Mouse (Mus musculus): Measurements from ENCODE around the gene B3galt4. TPM values are rescaled to one million over a fixed set of nuclear protein-coding genes. Genes with fewer than 3 reads are reported as not detected.

Gene B3galt4
- polyA plus RNA-seq, 1 experiment from 2014 or later = 5.6 TPM

DNA sequence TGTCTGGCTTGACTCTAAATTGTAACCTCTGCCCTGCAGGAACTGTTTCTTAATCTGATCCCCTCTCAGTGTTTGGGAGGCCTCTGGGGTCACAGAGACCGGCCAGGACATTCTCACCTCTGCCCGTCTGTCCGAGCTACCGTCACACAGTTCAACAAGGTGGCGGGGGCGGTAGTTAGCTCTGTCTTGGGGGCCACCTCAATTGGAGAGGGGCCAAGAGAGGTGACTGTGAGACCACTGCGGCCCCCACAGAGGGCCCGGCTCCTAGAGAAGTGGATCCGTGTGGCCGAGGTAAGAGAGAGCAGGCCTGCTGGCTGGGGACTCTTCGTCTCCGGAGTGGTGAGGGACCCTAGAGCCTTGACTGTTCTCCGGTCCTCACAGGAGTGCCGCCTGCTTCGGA lies 18.3 kb downstream of the B3galt4 start:
- Histone ChIP-seq H3K27me3 (no peaks in the 10 kb centered on the region), H3K4me1 (peaks cover 21% of the 10 kb centered on the region), H3K27ac (no peak overlapping the region), H3K9me3 (replicated peaks) (no peaks in the 10 kb centered on the region), H3K36me3 (peaks cover 46% of the 10 kb centered on the region), H3K9ac (no peak overlapping the region), H3K4me2 (no peak overlapping the region), H3K4me3 (replicated peaks) (no peak overlapping the region)
- 90% methylated on average over 15 of the region's 15 CpGs for WGBS
- ATAC-seq (replicated peaks; ENCODE audit: low FRiP score) = no peak

DNA sequence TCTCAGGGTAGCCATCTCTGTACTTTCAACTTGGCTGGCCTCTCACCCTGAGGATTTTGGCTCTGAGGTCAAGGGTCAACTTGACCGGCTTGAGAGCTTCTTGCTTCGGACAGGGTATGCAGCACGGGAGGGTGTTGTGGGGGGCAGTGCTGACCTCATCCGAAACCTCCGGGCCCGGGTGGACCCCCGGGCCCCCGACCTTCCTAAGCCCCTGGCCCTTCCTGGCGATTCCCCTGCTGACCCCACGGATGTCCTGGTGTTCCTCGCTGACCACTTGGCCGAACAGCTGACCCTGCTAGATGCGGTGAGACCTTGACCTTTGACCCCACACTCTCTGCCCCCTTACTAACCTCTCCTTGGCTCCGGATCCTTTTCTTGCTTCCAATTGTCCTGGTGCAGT lies 18.8 kb downstream of the B3galt4 start:
- no peak overlapping the region for H3K4me2 ChIP-seq
- 86% methylated on average over 14 of the region's 14 CpGs for WGBS
- no peak overlapping the region for H3K9ac ChIP-seq
- peaks cover 44% of the 10 kb centered on the region for H3K36me3 ChIP-seq
- no peaks in the 10 kb centered on the region for H3K9me3 ChIP-seq (replicated peaks)
- H3K4me1 ChIP-seq = peaks cover 24% of the 10 kb centered on the region
- H3K27me3 ChIP-seq = no peaks in the 10 kb centered on the region
- H3K27ac ChIP-seq = no peak overlapping the region
- ATAC-seq (replicated peaks; ENCODE audit: low FRiP score) = no peak
- no peak overlapping the region for H3K4me3 ChIP-seq (replicated peaks)

DNA sequence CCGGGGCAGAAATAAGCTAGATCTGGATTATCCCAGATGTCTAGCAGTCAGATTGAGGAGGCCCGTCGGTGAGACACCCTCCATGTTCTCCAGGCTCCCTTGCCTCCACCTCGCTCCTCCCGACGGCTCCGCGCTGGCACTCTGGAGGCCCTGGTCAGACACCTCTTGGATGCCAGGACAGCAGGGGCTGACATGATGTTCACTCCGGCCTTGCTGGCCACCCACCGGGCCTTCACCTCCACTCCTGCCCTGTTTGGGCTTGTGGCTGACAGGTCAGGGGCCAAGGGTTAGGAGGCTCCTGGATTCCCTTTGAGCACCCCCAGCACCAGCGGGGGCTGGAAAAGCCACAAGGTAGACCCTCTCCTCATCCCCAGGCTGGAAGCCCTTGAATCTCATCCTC lies 19.3 kb downstream of the B3galt4 start:
- Histone ChIP-seq H3K27me3 (no peaks in the 10 kb centered on the region), H3K9ac (no peak overlapping the region), H3K27ac (no peak overlapping the region), H3K4me2 (no peak overlapping the region), H3K36me3 (peaks cover 41% of the 10 kb centered on the region), H3K4me1 (peaks cover 24% of the 10 kb centered on the region), H3K9me3 (replicated peaks) (no peaks in the 10 kb centered on the region), H3K4me3 (replicated peaks) (no peak overlapping the region)
- 93% methylated on average over 11 of the region's 11 CpGs for WGBS
- no peak for ATAC-seq (replicated peaks; ENCODE audit: low FRiP score)

DNA sequence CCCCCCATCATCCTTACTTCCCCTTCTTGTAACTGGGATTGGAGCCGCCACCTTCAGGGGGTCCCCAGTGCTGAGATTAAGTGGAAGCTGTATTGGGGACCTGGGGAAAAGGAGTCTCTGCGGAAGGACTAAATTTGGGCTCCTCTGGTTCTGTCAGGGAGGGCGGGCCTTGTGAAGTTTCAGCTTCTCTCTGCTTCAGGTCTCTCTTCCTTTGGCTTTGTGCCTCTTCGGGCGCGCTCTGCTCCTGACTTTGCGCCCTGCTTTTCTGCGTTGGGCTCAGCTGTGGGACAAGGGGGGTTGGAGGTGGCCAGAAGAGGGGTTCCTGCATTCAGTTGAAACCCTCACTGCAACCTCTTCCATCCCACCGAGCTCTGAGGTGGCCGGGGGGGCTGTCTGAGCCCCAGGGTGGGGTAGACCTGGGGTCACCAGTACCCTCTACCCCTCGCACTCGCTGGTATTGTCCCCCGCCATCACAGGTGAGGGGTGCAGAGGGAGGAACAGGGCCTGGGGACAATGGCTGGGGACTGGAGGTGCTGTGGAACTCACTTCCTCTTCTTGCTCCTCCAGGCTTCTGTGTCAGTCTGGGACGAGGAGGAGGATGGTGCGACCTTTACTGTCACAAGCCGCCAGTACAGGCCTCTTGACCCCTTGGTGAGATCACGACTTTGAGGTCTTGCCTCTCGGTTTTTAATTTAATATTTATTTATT lies 20.0 kb downstream of the B3galt4 start:
- H3K9ac ChIP-seq = peak overlapping the region; percentile 90
- H3K36me3 ChIP-seq = peaks cover 38% of the 10 kb centered on the region
- 38% methylated on average over 18 of the region's 18 CpGs for WGBS
- no peak for ATAC-seq (replicated peaks; ENCODE audit: low FRiP score)
- H3K27ac ChIP-seq = no peak overlapping the region
- H3K9me3 ChIP-seq (replicated peaks) = no peaks in the 10 kb centered on the region
- H3K4me1 ChIP-seq = peaks cover 24% of the 10 kb centered on the region
- H3K4me2 ChIP-seq = peak overlapping the region; percentile 99
- H3K4me3 ChIP-seq (replicated peaks) = peak overlapping the region; percentile 87
- no peaks in the 10 kb centered on the region for H3K27me3 ChIP-seq

DNA sequence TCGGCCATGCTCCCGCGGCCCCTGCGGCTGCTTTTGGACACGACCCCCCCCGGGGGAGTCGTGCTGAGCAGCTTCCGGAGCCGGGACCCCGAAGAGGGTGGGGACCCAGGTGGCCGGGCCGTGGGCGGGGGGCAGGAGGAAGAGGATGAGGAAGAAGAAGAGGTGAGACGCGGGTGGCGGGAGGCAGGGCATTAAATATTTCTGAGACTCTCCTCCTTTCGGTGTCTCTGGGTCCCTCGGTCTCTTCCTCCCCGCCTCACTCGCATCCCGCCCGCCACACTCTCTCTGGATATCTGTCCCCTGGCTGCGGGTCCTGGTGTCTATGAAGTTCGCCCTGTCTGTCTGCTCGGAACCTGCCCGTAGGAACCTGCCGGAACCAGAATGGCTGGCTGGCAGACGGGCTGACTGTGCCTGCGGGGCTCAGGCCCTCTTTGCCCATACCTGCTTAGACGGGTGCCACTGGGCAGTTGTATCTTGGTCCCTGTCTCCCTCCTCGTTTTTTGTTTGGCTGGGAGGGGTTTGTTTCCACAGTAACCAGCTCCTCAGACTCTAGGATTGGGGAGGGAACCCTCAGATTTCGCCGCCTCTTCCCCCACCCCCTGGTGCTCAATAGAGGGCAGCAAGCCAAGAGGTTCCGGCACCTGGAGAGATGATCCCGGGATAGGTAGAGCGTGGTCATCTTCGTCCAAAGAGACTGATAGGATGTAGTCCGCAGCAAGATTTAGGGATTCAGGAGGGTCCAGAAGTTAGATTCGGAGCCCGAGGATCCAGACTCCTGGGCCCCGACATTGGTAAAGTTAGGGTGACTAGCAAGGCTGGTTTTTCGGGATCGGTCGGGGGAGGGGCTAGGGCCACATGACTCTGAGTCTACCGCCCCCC lies 20.8 kb downstream of the B3galt4 start:
- WGBS = under 1% methylated on average over 45 of the region's 45 CpGs
- peak; percentile 16; the same call in 1 of the 2 replicates for ATAC-seq (replicated peaks; ENCODE audit: low FRiP score)

DNA sequence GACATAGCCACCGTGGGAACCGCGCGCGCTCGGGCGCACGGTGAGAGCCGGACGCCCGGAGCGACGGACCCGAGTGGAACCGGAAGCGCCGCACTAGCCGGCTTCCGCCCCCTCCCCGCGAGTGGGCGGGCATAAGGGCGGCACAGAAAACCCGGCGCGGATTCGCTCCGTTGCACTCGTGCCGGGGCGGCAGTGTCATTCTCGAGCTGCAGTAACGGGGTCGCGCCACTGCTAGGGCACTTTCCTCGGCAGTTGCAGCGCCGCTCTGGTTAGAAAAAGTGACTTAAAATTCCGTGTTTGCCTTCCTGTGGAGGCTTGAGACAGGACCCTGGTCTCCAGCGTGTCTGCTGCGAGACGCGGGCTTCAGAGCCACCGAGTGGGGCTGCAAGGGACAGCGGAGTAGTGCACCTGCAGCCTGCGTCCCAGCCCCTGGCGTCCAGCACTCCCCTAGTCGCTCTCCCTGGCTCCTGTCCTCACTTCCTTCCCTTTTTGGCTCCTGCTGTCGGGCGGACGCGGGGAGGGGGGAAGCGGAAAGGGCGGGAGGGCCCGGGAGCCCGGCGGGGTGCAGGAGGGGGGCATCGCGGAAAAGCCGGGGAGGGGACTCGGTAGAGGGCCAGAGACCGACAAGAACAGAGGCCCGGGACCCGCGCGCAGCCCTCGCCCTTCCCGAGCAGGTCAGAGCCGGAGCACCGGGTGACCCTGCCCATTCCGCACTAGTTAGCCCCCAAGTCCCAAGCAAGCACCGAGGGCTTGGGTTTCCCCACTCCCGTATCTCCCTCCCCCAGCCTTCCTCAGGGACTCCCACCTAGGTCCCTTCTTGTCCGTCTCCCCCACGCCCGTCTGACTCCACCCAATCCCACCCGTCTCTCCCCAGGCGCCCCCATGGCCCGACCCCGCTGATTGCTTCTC lies 21.7 kb downstream of the B3galt4 start, which contains the start of gene Rgl2:
TSS of gene Rgl2 (plus strand) at position 173 of the 909 bp plus-strand sequence.
- peak; percentile 83 for ATAC-seq (replicated peaks; ENCODE audit: low FRiP score)
- no peaks in the 10 kb centered on the region for H3K9me3 ChIP-seq (replicated peaks)
- WGBS = under 1% methylated on average over 79 of the region's 80 CpGs
- peak within 1 kb of the TSS; percentile 98 for H3K27ac ChIP-seq
- H3K4me1 ChIP-seq = peaks cover 24% of the 10 kb centered on the region
- peak within 1 kb of the TSS; percentile 99 for H3K4me2 ChIP-seq
- H3K36me3 ChIP-seq = peaks cover 33% of the 10 kb centered on the region
- peak within 1 kb of the TSS; percentile 87 for H3K4me3 ChIP-seq (replicated peaks)
- no peaks in the 10 kb centered on the region for H3K27me3 ChIP-seq
- peak within 1 kb of the TSS; percentile 90 for H3K9ac ChIP-seq

More for the DNA sequence above, 20.8 kb downstream of the B3galt4 start:
- Histone ChIP-seq H3K9ac (peak overlapping the region; percentile 90), H3K4me3 (replicated peaks) (peak overlapping the region; percentile 87), H3K4me1 (peaks cover 24% of the 10 kb centered on the region), H3K36me3 (peaks cover 36% of the 10 kb centered on the region), H3K27me3 (no peaks in the 10 kb centered on the region), H3K9me3 (replicated peaks) (no peaks in the 10 kb centered on the region), H3K27ac (peak overlapping the region; percentile 98), H3K4me2 (peak overlapping the region; percentile 99)

DNA sequence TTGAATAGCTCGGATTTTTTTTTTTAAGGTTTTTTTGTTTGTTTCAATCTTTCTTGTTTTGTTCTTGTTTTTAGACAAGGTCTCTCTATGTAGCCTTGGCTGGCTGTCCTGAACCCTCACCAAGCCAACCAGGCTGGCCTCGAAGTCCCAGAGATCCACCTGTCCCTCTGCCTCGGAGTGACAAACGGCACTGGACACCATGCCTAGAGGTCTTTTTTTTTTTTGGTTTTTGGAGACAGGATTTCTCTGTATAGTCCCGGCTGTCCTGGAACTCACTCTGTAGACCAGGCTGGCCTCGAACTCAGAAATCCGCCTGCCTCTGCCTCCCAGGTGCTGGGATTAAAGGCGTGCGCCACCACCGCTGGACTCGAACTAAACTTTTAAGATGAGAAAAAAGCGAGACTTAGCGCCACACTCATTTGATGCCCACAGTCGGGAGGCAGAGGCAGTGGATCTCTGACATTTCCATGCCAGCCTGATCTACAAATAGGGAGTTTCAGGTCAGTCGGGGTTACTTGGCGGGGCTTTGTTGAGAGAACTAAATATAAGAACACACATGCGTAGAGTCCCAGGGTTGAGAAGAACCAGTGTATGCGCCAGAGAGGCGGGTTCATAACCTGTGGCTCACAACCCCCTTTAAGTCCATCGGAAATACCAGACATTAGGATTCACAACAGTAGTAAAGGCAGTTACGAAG lies 22.9 kb downstream of the B3galt4 start:
- no peaks in the 10 kb centered on the region for H3K27me3 ChIP-seq
- no peaks in the 10 kb centered on the region for H3K9me3 ChIP-seq (replicated peaks)
- H3K4me2 ChIP-seq = peak overlapping the region; percentile 99
- whole genome bisulfite sequencing = 61% methylated on average over 21 of the region's 21 CpGs
- peaks cover 28% of the 10 kb centered on the region for H3K36me3 ChIP-seq
- H3K4me1 ChIP-seq = peaks cover 24% of the 10 kb centered on the region
- H3K9ac ChIP-seq = peak overlapping the region; percentile 90
- H3K4me3 ChIP-seq (replicated peaks) = peak overlapping the region; percentile 87
- no peak for ATAC-seq (replicated peaks; ENCODE audit: low FRiP score)
- H3K27ac ChIP-seq = no peak overlapping the region

DNA sequence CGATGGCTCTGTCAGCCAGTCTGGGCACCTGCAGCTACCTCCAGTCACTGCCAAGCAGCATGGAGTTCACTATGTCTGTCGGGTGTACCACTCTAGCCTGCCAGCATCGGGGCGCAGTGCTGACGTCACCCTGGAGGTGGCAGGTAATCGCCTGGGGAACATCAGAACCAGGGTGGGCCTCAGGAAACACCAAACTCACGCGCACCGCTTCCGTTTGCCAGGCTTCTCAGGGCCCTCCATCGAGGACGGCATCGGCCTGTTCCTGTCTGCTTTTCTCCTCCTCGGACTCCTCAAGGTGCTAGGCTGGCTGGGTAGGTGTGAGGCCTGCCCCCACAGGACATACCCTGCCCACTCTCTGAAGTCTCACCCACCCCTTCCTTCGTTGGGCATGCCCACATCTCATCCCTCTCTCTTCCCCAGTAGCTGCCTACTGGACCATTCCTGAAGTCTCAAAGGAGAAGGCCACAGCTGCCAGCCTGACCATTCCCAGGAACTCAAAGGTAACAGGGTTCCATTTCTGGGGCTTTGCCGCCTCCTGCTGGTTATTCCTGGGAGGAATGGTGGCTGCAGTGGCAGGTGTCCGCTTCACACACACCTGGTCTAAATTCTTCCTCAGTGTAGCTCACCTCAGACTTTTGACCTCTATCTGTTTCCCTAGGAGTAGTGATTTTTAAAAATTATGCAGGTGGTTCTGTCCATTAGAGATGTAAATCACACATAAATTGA lies 24.9 kb downstream of the B3galt4 start:
- H3K4me3 ChIP-seq (replicated peaks) = no peak overlapping the region
- no peak overlapping the region for H3K4me2 ChIP-seq
- peaks cover 26% of the 10 kb centered on the region for H3K4me1 ChIP-seq
- H3K36me3 ChIP-seq = peaks cover 13% of the 10 kb centered on the region
- WGBS = 79% methylated on average over 17 of the region's 17 CpGs
- ATAC-seq (replicated peaks; ENCODE audit: low FRiP score) = no peak
- H3K9me3 ChIP-seq (replicated peaks) = no peaks in the 10 kb centered on the region
- no peaks in the 10 kb centered on the region for H3K27me3 ChIP-seq
- no peak overlapping the region for H3K9ac ChIP-seq
- no peak overlapping the region for H3K27ac ChIP-seq

DNA sequence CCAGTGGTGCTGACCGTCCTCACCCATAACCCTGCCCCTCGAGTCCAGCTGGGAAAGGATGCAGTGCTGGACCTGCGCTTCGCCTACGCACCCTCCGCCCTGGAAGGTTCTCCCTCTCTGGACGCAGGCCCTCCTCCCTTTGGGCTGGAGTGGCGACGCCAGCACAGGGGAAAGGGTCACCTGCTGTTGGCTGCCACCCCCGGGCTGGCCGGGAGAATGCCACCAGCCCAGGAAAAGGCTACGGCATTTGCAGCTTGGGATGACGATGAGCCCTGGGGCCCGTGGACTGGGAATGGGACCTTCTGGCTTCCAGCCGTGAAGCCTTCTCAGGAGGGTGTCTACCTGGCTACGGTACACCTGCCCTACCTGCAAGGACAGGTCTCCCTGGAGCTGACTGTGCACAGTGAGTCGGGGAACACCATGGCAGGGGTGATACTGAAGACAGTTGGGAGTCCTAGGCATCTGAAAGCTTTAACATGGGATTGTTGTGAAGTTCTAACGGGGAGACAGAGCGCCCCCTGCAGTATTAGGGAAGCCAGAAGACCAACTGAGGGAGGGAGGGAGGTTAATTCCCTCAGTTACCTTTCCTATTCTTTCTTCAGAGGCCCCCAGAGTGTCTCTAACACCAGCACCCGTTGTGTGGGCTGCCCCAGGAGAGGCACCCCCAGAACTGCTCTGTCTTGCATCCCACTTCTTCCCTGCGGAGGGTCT lies 25.7 kb downstream of the B3galt4 start:
- WGBS = 85% methylated on average over 21 of the region's 21 CpGs
- ATAC-seq (replicated peaks; ENCODE audit: low FRiP score) = no peak
- H3K4me3 ChIP-seq (replicated peaks) = no peak overlapping the region
- no peaks in the 10 kb centered on the region for H3K9me3 ChIP-seq (replicated peaks)
- peaks cover 13% of the 10 kb centered on the region for H3K36me3 ChIP-seq
- peaks cover 25% of the 10 kb centered on the region for H3K4me1 ChIP-seq
- no peak overlapping the region for H3K9ac ChIP-seq
- no peaks in the 10 kb centered on the region for H3K27me3 ChIP-seq
- no peak overlapping the region for H3K4me2 ChIP-seq
- H3K27ac ChIP-seq = no peak overlapping the region

DNA sequence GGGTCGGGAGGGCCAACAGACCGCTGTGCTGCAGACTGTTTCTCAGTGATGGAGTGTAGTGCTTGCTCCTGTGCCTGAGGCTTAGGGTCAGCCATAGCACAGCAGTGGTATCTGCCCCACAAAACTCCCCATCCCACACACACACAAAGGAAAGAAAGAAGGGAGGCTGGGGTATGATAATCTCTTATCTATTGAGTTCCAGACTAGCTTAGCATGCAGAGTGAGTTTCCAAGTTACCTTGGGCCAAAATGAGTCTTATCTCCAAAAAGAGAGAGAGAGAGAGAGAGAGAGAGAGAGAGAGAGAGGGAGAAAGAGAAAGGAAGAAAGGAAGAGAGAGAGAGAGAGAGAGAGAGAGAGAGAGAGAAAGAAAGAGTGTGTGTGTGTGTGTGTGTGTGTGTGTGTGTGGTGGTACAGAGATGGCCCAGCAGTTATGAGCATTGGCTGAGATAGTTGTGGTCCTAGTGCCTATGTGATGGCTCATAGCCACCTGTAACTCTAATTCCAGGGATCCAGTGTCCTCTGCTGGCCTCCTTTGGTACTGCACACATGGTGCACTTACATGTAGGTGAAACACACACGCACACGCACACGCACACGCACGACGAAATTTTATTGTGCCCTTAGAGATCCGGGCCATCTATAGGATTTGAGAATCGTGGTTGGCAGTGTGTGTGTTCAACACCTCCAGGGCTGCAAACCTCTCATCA lies 26.6 kb downstream of the B3galt4 start:
- no peaks in the 10 kb centered on the region for H3K27me3 ChIP-seq
- H3K4me3 ChIP-seq (replicated peaks) = no peak overlapping the region
- no peaks in the 10 kb centered on the region for H3K9me3 ChIP-seq (replicated peaks)
- H3K4me2 ChIP-seq = no peak overlapping the region
- no peak overlapping the region for H3K27ac ChIP-seq
- H3K9ac ChIP-seq = no peak overlapping the region
- peaks cover 13% of the 10 kb centered on the region for H3K36me3 ChIP-seq
- 89% methylated on average over 10 of the region's 10 CpGs for WGBS
- no peak for ATAC-seq (replicated peaks; ENCODE audit: low FRiP score)
- peaks cover 31% of the 10 kb centered on the region for H3K4me1 ChIP-seq
